Mouse (Mus musculus): ENCODE results near the gene Fshr.
A peak's percentile ranks its signal among the peaks of the same experiment; 100 is the strongest.

The Fshr gene

GRCm38 (mm10) chr17:89032981-89033380 lies 167.5 kb downstream of the Fshr start:
- no peak for DNase-seq (ENCODE audit: low read depth)

- DNase-seq (ENCODE audit: low read depth) = no peak
Observed at GRCm38 (mm10) chr17:89019518-89019917, 181.0 kb downstream of the Fshr start.

- no peak for DNase-seq (ENCODE audit: low read depth)
Observed at GRCm38 (mm10) chr17:89017002-89017401, 183.5 kb downstream of the Fshr start.

GRCm38 (mm10) chr17:89013691-89014090 lies 186.8 kb downstream of the Fshr start:
- DNase-seq (ENCODE audit: low read depth) = no peak

GRCm38 (mm10) chr17:89009117-89009516 lies 191.4 kb downstream of the Fshr start:
- DNase-seq (ENCODE audit: low read depth) = no peak

- no peak for DNase-seq (ENCODE audit: low read depth)
Observed at GRCm38 (mm10) chr17:89008680-89009079, 191.8 kb downstream of the Fshr start.

- DNase-seq (ENCODE audit: low read depth) = no peak
Observed at GRCm38 (mm10) chr17:89005959-89006358, 194.5 kb downstream of the Fshr start.

GRCm38 (mm10) chr17:88999907-89000306 lies 200.6 kb downstream of the Fshr start:
- no peak for DNase-seq (ENCODE audit: low read depth)

GRCm38 (mm10) chr17:88998243-88998642 lies 202.2 kb downstream of the Fshr start:
- DNase-seq (ENCODE audit: low read depth) = no peak

GRCm38 (mm10) chr17:88991238-88991637 lies 209.2 kb downstream of the Fshr start:
- no peak for DNase-seq (ENCODE audit: low read depth)

GRCm38 (mm10) chr17:88980708-88981355 lies 219.6 kb downstream of the Fshr start:
- no peak for DNase-seq (ENCODE audit: low read depth)

GRCm38 (mm10) chr17:88974538-88974937 lies 225.9 kb downstream of the Fshr start:
- DNase-seq (ENCODE audit: low read depth) = no peak

GRCm38 (mm10) chr17:88966028-88966427 lies 234.4 kb downstream of the Fshr start:
- no peak for DNase-seq (ENCODE audit: low read depth)

- peak; percentile 14 for DNase-seq (ENCODE audit: low read depth)
Observed at GRCm38 (mm10) chr17:88954011-88954410, 246.5 kb downstream of the Fshr start.

GRCm38 (mm10) chr17:88938153-88938681 lies 262.3 kb downstream of the Fshr start:
- DNase-seq (ENCODE audit: low read depth) = no peak

GRCm38 (mm10) chr17:88937341-88938152 lies 262.9 kb downstream of the Fshr start:
- no peak for DNase-seq (ENCODE audit: low read depth)

GRCm38 (mm10) chr17:88936941-88937340 lies 263.5 kb downstream of the Fshr start:
- no peak for DNase-seq (ENCODE audit: low read depth)
